Mouse (Mus musculus) T-helper 2 cell (primary cell): ENCODE measurements at regions not wholly inside any gene's neighbourhood (a gene's known extent, or its start where the extent isn't known, plus 50 kb on each side); places are given as distances from the start of the nearest gene placed in this dataset.

ENCODE experiments used
- in situ Hi-C: fragments of 300-600 bp; cut with MboI, MseI; formaldehyde crosslinking; loops from one replicate; pipeline ENCODE4 v1.15.1; 2025; ENCODE audit warnings: high pct_unique_total_duplicates

DNA sequence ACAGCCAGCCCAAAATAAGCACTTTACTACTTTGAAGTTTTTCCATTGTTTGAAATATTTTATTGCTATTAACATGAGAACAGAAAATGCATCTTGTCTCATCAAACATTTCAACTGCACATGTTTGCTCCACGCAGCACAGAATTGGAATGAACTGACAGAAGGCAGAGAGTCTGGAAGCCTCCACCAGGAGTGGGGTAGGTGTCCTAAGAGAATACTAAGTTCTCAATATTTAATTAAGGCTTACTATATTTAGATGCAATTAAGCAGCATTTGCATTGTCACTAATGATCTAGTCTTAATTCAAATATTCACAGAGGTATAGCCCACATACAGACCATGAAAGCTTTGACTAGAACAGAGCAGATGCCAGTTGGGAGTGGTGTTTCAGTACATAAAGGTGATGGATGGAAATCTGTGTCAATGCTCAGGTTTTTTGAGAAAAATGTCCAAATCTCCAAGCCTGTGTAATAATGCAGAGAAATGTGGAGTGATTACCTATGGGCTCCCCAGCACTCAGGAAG is 491.2 kb downstream of the Tm4sf1 start:
- in situ Hi-C loops: no loop called here

- in situ Hi-C loops: no loop called here
Measured at GRCm38 (mm10) chr3:56793054-56793453, 508.7 kb downstream of the Tm4sf1 start.

- in situ Hi-C loops: no loop called here
Measured at GRCm38 (mm10) chr3:56789155-56789554, 512.6 kb downstream of the Tm4sf1 start.

DNA sequence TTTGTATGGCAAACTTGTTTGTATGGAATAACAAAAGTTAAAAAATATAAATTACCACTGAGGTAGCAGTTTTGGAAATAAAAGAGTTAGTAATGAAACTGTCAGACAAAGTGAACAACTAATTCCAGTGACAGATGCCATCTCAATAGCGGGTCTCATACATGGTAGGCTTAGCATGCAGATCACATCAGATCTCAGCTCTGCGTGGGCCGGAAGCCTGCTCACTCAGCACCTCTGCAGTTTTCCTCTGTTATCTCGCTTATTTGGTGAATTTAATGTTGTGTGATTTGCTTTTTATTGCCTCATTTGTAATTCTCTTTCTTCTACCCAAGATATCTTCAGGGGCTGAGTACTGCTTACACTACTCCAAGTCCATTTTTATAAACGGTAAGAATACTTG is 527.9 kb downstream of the Tm4sf1 start:
- in situ Hi-C loops: no loop called here

GRCm38 (mm10) chr3:56770225-56770624 is 531.6 kb downstream of the Tm4sf1 start:
- in situ Hi-C loops: no loop called here

- in situ Hi-C loops: no loop called here
Measured at GRCm38 (mm10) chr3:56767133-56767532, 534.7 kb downstream of the Tm4sf1 start.

GRCm38 (mm10) chr3:56764336-56764735 is 537.5 kb downstream of the Tm4sf1 start:
- in situ Hi-C loops: no loop called here

GRCm38 (mm10) chr3:56763896-56764295 is 537.9 kb downstream of the Tm4sf1 start:
- in situ Hi-C loops: no loop called here

DNA sequence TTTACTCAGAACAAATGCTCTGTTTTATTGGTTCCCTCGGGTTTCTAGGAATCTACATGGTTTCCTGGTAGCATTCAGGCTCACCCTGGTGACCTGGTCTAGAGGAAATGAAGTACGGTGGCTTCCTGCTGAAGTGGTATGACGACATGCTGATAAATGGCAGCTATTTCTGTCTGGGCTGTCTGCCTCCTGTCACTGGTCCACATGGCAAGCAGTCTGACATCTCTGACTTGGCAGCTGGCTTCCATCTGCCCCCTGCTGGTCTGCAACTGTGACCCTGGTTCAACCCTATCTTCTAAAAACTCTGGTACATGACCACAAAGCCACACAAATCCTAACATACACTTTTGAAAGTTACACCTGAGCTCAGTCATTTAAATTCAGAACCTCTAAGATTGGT is 548.1 kb downstream of the Tm4sf1 start:
- in situ Hi-C loops: no loop called here

GRCm38 (mm10) chr3:56751926-56752325 is 549.9 kb downstream of the Tm4sf1 start:
- in situ Hi-C loops: no loop called here

GRCm38 (mm10) chr3:56740902-56741301 is 557.4 kb upstream of the Nbea start:
- in situ Hi-C loops: no loop called here

GRCm38 (mm10) chr3:56739451-56739850 is 556.0 kb upstream of the Nbea start:
- in situ Hi-C loops: no loop called here

DNA sequence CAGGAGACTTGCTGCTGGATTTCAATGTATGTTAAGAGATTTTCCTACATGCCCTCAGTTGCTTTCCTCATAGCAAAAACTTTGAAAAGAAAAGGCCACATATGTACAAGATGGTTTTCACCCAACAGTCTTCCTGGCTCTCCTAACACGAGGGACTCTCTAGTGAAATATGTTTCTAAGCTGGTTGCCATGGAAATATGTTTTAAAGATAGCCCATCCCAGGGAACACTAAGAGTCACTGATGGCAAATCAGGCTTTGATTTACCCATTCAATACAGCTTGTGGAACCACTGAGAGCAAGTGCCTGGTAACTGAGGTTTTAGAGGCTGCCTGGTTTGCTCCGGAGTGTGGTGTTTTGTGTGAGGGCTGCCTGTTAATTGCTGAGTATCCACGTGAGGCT is 547.3 kb upstream of the Nbea start:
- in situ Hi-C loops: no loop called here

GRCm38 (mm10) chr3:56724991-56725390 is 541.5 kb upstream of the Nbea start:
- in situ Hi-C loops: no loop called here

- in situ Hi-C loops: no loop called here
Measured at GRCm38 (mm10) chr3:56708260-56708659, 524.8 kb upstream of the Nbea start.

DNA sequence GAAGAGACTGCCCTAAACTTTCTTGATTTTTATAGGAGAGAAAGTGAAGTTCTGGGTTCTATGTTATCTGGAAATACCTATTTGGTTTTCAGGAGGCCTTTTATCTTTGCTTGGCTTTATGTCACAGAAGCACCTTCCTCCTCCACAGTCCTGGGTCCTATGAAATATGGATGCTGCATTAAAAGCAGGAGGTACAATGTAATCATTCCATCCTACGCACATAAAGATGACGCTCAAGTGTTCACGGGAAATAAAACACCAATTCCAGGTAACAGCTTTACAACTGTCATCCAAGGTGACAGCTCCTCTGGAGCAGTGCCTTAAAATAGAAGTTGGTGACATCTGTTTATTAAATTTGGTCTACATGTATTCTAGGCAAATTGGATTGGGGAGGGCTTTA is 523.8 kb upstream of the Nbea start:
- in situ Hi-C loops: no loop called here

- in situ Hi-C loops: no loop called here
Measured at GRCm38 (mm10) chr3:56706038-56706437, 522.5 kb upstream of the Nbea start.

GRCm38 (mm10) chr3:56698941-56699340 is 515.4 kb upstream of the Nbea start:
- in situ Hi-C loops: no loop called here

GRCm38 (mm10) chr3:56698248-56698647 is 514.7 kb upstream of the Nbea start:
- in situ Hi-C loops: no loop called here

DNA sequence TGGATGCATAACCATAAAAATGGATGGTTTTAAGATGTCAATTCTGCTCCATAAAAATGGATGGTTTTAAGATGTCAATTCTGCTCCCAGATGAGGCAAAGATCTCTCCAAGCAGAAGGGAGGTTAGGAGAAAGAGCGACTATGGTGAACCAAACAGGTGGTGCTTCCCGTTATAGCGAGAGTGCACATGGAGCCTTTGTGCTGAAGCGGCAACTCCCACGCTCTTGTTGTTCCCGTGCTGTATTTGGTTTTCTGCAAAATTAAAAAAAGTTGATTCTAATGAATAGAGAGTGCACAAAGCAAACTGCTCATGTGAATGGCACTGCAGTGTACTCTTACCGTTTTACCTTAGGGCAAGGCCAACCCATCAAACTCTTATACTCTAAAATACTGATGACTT is 497.5 kb upstream of the Nbea start:
- in situ Hi-C loops: no loop called here

- in situ Hi-C loops: no loop called here
Measured at GRCm38 (mm10) chr3:56668829-56669228, 485.3 kb upstream of the Nbea start.

DNA sequence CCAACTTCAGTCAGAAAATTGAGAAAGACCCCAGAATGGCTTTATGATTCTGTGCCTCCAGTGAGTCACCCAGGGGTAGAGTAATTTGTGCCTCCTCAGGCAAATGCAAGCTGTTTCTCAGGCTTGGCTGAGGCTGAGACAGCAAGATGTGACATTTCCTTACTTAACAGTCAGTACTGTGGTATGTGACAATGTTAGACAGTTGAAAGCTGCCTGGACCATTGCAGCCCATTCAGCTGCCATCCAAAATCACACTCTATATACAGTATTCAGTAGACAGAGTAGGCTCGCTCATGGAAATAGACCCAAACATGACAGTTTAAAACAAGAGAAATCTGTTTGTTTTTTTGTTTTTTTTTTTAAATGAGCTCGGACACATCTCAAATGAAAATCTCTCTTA is 477.1 kb upstream of the Nbea start:
- in situ Hi-C loops: no loop called here

DNA sequence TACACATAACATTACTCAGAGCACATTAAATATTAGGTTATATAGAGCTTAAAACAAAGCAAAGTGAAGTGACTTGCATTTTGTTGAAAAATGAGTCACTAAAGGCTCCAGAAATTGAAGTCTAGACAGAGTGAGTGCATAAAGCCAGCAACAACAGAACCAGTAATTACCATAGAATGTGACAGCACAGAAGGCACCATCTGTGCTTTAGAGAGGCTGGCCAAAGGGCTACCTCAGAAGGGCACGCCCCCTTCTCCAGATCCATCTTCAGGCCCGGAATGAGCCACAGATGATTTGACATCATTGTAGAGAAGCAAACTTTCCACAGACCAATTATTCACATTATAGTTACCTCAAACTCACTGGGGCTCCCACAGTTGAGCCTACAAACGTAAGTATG is 463.8 kb upstream of the Nbea start:
- in situ Hi-C loops: no loop called here
